Mouse (Mus musculus) myocyte (in vitro differentiated cells): ENCODE results near the gene Ddx46.
A peak's percentile ranks its signal among the peaks of the same experiment; 100 is the strongest.

ENCODE experiments used
- POLR2A ChIP-seq: IDR thresholded peaks from one replicate; pipeline ENCODE4 v1.6.1; 2011; ENCODE audit warnings: low read depth, mild to moderate bottlenecking, control low read depth, moderate library complexity; ENCODE audit not compliant: insufficient read length
- POLR2AphosphoS2 ChIP-seq: IDR thresholded peaks from one replicate; pipeline ENCODE4 v1.6.1; 2011; ENCODE audit warnings: low read depth, control low read depth; ENCODE audit not compliant: insufficient read length

DNA sequence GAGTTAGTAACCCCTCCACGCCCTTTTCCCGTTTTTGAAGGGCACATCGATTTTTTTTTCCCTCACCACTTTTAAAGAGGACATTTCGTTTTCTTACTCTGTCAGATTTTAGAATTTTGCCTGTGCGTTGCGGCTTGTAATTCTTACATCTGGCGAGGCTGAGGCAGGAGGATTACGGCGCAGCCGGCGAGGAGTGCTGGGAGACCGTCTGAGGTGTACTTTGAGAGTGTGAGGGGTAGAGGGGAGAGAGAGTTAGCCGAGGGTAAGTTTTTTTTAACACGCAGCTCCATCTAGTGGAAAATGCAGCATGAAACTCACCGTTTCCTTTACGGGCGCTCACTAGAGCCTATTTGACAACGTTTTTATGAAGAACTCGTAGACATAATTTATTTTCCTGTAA is 93.0 kb downstream of the Ddx46 start:
- TF ChIP-seq POLR2A (peak; percentile 38), POLR2AphosphoS2 (no peak)
